Mouse (Mus musculus) lung, postnatal 0 days (tissue): ENCODE measurements at regions not wholly inside any gene's neighbourhood (a gene's known extent, or its start where the extent isn't known, plus 50 kb on each side); places are given as distances from the start of the nearest gene placed in this dataset.
A peak's percentile ranks its signal among the peaks of the same experiment; 100 is the strongest.

Experiments
- ATAC-seq: fragments of 200-750 bp; cut with Nextera tagmentation; 2 replicates; pipeline ENCODE4 v1.8.0; 2017; ENCODE audit warnings: moderate library complexity
- DNase-seq: peaks from one replicate; pipeline ENCODE4 v3.0.0-alpha.2; 2016; ENCODE audit warnings: low spot score
- H3K27ac ChIP-seq: fragments of 300-500 bp; sonication (generic); 2 replicates; pipeline ENCODE4 v1.5.1; 2014; ENCODE audit warnings: antibody characterized with exemption, mild to moderate bottlenecking, low read length, mixed read lengths
- H3K27me3 ChIP-seq: fragments of 300-500 bp; sonication (generic); replicated peaks from 2 replicates; pipeline ENCODE4 v1.6.1; 2014; ENCODE audit warnings: low read length, mixed read lengths; ENCODE audit not compliant: insufficient read depth
- H3K36me3 ChIP-seq: fragments of 300-500 bp; sonication (generic); 2 replicates; pipeline ENCODE4 v1.6.1; 2014; ENCODE audit warnings: low read length, mixed read lengths; ENCODE audit not compliant: insufficient read depth
- H3K4me1 ChIP-seq: fragments of 300-500 bp; sonication (generic); 2 replicates; pipeline ENCODE4 v1.6.1; 2014; ENCODE audit warnings: antibody characterized with exemption, low read depth, low read length, mixed read lengths; ENCODE audit not compliant: insufficient read depth
- H3K4me2 ChIP-seq: fragments of 300-500 bp; sonication (generic); replicated peaks from 2 replicates; pipeline ENCODE4 v1.6.1; 2014; ENCODE audit warnings: low read depth, mild to moderate bottlenecking, low read length, moderate library complexity, mixed read lengths
- H3K4me3 ChIP-seq: fragments of 300-500 bp; sonication (generic); 2 replicates; pipeline ENCODE4 v1.5.1; 2014; ENCODE audit warnings: low read depth, low read length
- H3K9ac ChIP-seq: fragments of 300-500 bp; sonication (generic); replicated peaks from 2 replicates; pipeline ENCODE4 v1.6.1; 2014; ENCODE audit warnings: low read depth, mild to moderate bottlenecking
- H3K9me3 ChIP-seq: fragments of 300-500 bp; sonication (generic); 2 replicates; pipeline ENCODE4 v1.6.1; 2016; ENCODE audit warnings: low read length, mixed read lengths
- CTCF ChIP-seq: IDR thresholded peaks from 2 replicates; pipeline ENCODE4 v1.5.1; 2016; ENCODE audit warnings: antibody characterized with exemption, mild to moderate bottlenecking
- EP300 ChIP-seq: IDR thresholded peaks from 2 replicates; pipeline ENCODE4 v1.6.1; 2016; ENCODE audit warnings: antibody characterized with exemption, mild to moderate bottlenecking, control low read depth
- WGBS: fragments of 180-500 bp; shearing (Covaris S2); extraction: QIAGEN DNeasy Blood & Tissue Kit; methylation state at CpG from one replicate; pipeline ENCODE4 v1.1.7; 2014; 5-methylcytosine and 5-hydroxymethylcytosine counted together

DNA sequence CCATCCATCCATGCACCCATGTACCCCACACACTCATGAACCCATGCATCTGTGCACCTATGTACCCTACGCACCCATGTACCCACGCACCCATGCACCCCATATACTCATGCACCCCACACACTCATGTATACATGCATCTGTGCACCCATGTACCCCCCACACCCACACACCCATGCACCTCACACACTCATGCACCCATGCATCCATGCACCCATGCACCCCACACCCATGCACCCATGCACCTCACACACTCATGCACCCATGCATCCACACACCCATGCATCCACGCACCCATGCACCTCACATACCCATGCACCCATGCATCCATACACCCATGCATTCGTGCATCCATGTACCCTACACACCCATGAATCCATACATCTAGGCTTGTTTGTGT is 63.6 kb downstream of the 4930564D02Rik start:
- 87% methylated on average over 4 of the region's 4 CpGs for WGBS
- Histone ChIP-seq H3K27me3 (no peaks in the 10 kb centered on the region), H3K27ac (no peak overlapping the region), H3K36me3 (no peaks in the 10 kb centered on the region), H3K4me2 (no peak overlapping the region), H3K9me3 (no peaks in the 10 kb centered on the region), H3K4me1 (no peaks in the 10 kb centered on the region), H3K9ac (no peak overlapping the region), H3K4me3 (no peak overlapping the region)
- no peak for TF ChIP-seq EP300
- ATAC-seq (no peak), DNase-seq (no peak)

DNA sequence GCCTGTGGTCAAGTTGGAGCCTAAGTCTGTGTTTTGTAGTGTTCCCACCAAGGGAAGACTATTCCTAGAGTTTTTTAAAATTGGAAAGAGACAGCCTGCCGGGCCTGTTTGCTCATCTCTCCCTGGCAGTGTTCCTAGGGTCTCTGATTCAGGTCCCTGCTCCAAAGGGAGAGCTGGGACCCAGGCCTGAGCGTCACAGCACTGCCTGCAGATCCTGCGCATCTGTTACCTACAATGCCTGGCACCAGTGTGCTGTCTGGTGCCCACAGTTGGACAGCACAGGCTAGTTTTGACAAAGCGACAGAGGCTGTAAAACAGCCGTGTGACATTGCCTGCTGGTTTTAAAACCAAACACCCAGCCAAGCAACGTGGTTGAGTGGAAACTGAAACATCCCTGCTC is 64.4 kb downstream of the 4930564D02Rik start:
- no peak for TF ChIP-seq EP300
- Histone ChIP-seq H3K4me3 (no peak overlapping the region), H3K27me3 (no peaks in the 10 kb centered on the region), H3K9me3 (no peaks in the 10 kb centered on the region), H3K27ac (no peak overlapping the region), H3K9ac (no peak overlapping the region), H3K4me2 (no peak overlapping the region), H3K36me3 (no peaks in the 10 kb centered on the region), H3K4me1 (no peaks in the 10 kb centered on the region)
- 78% methylated on average over 6 of the region's 6 CpGs for WGBS
- ATAC-seq (no peak), DNase-seq (no peak)

DNA sequence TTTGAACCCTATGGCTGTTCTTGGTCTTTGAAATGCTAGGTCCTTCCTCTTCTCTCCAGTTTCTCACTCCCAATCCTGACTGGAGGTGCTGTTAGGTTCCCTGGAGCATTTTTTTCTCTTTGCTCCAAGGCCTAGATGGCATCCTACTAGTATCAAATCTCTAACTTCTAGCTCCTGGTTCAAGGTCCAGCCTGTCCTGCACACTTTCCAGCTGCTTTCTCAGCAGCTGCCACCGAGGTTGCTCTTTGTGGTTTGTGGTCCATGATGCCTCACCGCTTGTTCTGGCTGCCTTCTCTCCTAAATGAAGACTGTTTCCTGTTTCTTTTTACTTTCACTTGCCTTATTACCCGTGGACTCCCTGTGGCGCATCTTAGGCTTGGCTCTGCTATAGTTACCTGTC is 66.4 kb downstream of the 4930564D02Rik start:
- TF ChIP-seq CTCF (no peak), EP300 (no peak)
- ATAC-seq (no peak), DNase-seq (no peak)
- no peak overlapping the region for H3K4me3 ChIP-seq
- H3K4me2 ChIP-seq = no peak overlapping the region
- no peaks in the 10 kb centered on the region for H3K9me3 ChIP-seq
- H3K27ac ChIP-seq = no peak overlapping the region
- H3K9ac ChIP-seq = no peak overlapping the region
- 70% methylated on average over 4 of the region's 4 CpGs for WGBS
- no peaks in the 10 kb centered on the region for H3K27me3 ChIP-seq
- no peaks in the 10 kb centered on the region for H3K36me3 ChIP-seq
- no peaks in the 10 kb centered on the region for H3K4me1 ChIP-seq

DNA sequence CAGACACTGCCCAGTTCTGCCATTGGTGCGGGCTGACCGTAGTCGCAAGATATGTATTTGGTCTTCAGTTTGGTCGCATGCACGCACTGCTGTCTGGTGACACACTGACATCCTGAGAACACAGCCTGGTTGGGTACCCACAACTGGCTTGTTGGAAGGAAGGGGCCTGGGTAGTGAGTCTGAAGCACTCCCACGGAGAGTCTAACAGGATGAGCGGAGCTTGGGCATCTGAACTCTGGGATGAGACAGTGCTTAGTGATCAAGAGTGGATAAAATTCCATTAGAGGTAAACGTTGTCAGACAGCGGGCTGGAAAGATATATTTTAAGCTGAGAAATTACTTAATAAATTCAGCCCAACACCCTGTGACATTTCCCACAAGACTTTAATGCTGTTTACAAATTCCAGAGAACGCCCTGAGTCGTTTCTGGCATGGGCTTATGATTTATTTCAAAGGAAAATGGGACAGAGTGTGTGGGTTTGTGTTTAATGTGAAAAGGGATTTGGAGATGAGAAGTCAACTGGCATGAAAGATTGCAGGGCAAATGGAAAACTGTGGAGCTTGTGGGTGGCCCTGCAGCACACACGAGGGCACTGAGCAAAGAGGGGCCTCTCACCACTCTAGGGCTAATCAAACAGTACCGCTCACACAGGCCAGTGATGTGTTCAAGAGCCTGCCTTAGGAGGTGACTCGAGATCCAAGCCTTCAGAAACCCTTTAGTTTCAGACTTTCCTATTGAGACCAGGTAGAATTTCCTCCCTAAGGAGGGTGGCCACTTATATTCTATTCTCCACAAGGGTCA is 74.7 kb downstream of the 4930564D02Rik start:
- WGBS = 49% methylated on average over 14 of the region's 14 CpGs
- TF ChIP-seq CTCF = no peak
- TF ChIP-seq EP300 = no peak

DNA sequence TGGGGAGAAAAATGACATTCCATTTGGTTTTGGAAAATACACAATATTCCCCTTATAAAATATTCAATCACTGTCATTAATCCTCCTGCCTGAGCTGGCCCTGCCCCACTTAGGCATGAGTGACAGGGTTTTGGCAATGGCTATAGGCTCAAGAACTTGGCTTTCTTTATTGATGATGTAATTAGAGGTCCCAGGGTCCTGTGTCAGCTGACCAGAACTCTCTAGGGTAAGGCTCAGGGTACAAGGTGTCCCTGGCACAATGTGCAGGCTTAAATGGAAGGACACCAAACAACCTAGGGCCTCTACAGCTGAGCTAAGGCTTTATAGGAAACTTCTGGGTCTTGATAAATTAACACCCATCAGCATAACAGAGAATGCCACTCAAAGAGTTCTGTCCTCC is 76.0 kb downstream of the 4930564D02Rik start:
- DNase-seq (no peak), ATAC-seq (no peak)
- Histone ChIP-seq H3K27ac (no peak overlapping the region), H3K36me3 (no peaks in the 10 kb centered on the region), H3K27me3 (no peaks in the 10 kb centered on the region), H3K9ac (no peak overlapping the region), H3K4me3 (no peak overlapping the region), H3K4me1 (no peaks in the 10 kb centered on the region), H3K9me3 (no peaks in the 10 kb centered on the region), H3K4me2 (no peak overlapping the region)
- no peak for TF ChIP-seq CTCF
- TF ChIP-seq EP300 = no peak

More for the DNA sequence above, 74.7 kb downstream of the 4930564D02Rik start:
- no peak for DNase-seq
- no peak for ATAC-seq
- Histone ChIP-seq H3K4me2 (no peak overlapping the region), H3K4me1 (no peaks in the 10 kb centered on the region), H3K27ac (no peak overlapping the region), H3K9ac (no peak overlapping the region), H3K9me3 (no peaks in the 10 kb centered on the region), H3K27me3 (no peaks in the 10 kb centered on the region), H3K4me3 (no peak overlapping the region), H3K36me3 (no peaks in the 10 kb centered on the region)

DNA sequence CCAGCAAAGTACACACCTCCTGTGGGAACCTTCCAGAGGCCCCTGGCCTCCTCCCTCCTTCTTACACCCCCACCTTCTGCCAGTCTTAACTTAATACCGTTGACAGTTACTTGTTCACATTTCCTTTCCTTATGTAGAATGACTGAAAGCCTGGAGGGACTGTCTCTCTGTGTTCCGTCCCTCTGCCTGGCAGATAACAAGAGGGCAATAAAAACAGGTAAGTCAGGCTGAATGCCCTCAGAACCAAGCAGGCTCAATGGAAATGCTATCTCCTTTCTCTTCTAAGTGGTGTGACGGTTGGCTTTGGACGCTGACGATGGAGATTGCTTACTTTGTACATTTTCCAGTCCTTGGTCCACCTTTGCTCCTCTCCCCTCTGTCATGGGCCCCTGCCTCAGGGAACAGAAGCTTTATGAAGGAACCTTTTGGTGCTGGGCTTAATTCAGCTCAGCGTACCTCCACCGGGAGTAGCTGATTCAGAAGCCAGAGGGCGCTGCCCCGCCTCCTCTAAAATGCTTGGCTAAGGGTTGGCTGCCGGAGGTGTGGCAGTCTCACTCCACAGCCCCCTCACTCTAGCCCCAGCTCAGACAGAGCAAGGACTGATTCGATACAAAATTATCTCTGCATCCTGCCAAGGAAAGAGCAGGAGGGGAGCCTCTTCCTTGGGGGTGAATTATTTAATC is 85.0 kb downstream of the 4930564D02Rik start:
- no peaks in the 10 kb centered on the region for H3K9me3 ChIP-seq
- H3K27ac ChIP-seq = no peak overlapping the region
- H3K36me3 ChIP-seq = no peaks in the 10 kb centered on the region
- no peaks in the 10 kb centered on the region for H3K27me3 ChIP-seq
- H3K4me2 ChIP-seq = no peak overlapping the region
- no peak for ATAC-seq
- no peak overlapping the region for H3K9ac ChIP-seq
- H3K4me1 ChIP-seq = no peaks in the 10 kb centered on the region
- WGBS = 20% methylated on average over 11 of the region's 11 CpGs
- TF ChIP-seq EP300 = no peak
- TF ChIP-seq CTCF = peak; percentile 58
- H3K4me3 ChIP-seq = no peak overlapping the region
- peak; percentile 26 for DNase-seq
